Mouse (Mus musculus): Measurements from ENCODE around the gene Dmrtc1a.
"Not testable (repeated sequence)": the region's sequence is repeated elsewhere in the genome, so short reads cannot be mapped to it uniquely, and the experiment has no call there.

The Dmrtc1a gene

GRCm38 (mm10) chrX:102908587-102908986 lies at the start of gene Dmrtc1a, which contains the start of gene 1700011M02Rik:
TSS of gene Dmrtc1a (minus strand) at chrX:102908687.
TSS of gene 1700011M02Rik (plus strand) at chrX:102908905.
- DNase-seq: not testable (repeated sequence)

GRCm38 (mm10) chrX:102950136-102950535 lies 41.6 kb upstream of the Dmrtc1a start:
- DNase-seq: peak; percentile 25

GRCm38 (mm10) chrX:102936743-102937142 lies 28.3 kb upstream of the Dmrtc1a start:
- no peak for DNase-seq

- DNase-seq: no peak
Observed at GRCm38 (mm10) chrX:102934395-102934764, 25.9 kb upstream of the Dmrtc1a start.

GRCm38 (mm10) chrX:102933571-102934394 lies 25.3 kb upstream of the Dmrtc1a start:
- DNase-seq: peak; percentile 68

GRCm38 (mm10) chrX:102932992-102933570 lies 24.6 kb upstream of the Dmrtc1a start:
- DNase-seq: peak; percentile 14

GRCm38 (mm10) chrX:102928072-102928471 lies 19.6 kb upstream of the Dmrtc1a start, which contains the start of gene 1700018G05Rik:
TSS of gene 1700018G05Rik (plus strand) at chrX:102928372.
- not testable (repeated sequence) for DNase-seq

- DNase-seq: not testable (repeated sequence)
Observed at GRCm38 (mm10) chrX:102926707-102927106, 18.2 kb upstream of the Dmrtc1a start.

GRCm38 (mm10) chrX:102914823-102915222 lies 6.3 kb upstream of the Dmrtc1a start:
- DNase-seq: not testable (repeated sequence)

GRCm38 (mm10) chrX:102867871-102868270 lies 40.6 kb downstream of the Dmrtc1a start, which contains the start of gene 1700031F05Rik:
TSS of gene 1700031F05Rik (minus strand) at chrX:102867971.
- no peak for DNase-seq

- not testable (repeated sequence) for DNase-seq
Observed at GRCm38 (mm10) chrX:102854516-102854915, 54.0 kb downstream of the Dmrtc1a start, which contains the start of gene Dmrtc1c2. TSS of gene Dmrtc1c2 (minus strand) at chrX:102854616.

All from cerebellum, adult 9-11 months (tissue).